In the genomic region with DNA sequence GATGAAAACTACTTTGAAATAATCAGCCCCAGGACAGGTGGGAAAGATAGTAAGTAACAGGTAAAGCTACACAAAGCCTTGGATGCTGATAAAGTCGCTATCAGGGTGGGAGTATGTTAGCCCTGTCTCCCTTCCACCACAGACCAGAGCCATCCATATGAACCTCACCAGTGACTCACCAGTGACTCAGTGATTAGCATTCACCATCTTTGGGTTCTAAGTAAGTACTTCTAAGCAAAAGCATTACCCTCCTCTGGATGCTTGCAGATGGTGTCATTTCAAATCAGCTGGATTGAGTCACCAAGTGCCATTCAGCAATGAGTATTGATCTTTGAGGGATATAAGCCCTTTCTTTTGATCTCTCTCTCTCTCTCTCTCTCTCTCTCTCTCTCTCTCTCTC, we compare ENCODE assay signal across 29 mouse cellular contexts.
DNase-seq lines count a peak whose midpoint lies in the region; ATAC-seq and TF ChIP-seq lines count a peak whose summit lies in the region.
"Had no signal": no experiment of that assay in that cellular context is flagged by ENCODE, and none has a peak within 500 bp of the region (broad histone marks: within the 10 kb centered on the region; RNA-seq: fewer than 3 reads in every experiment).

No protein-coding gene starts in this region.

- H3K27ac ChIP-seq in kidney, adult 2 months (ENCODE audit: insufficient read depth, low read depth, low read length): no peak overlapping the region
- no peak overlapping the region for H3K27ac ChIP-seq in liver, embryonic 11.5 days (ENCODE audit: low read depth, low read length)
- H3K27ac ChIP-seq: embryonic facial prominence, embryonic 13.5 days; embryonic facial prominence, embryonic 15.5 days; forebrain, embryonic 10.5 days; forebrain, embryonic 12.5 days had no signal

- no peaks in the 10 kb centered on the region for H3K79me3 ChIP-seq in C2C12 (ENCODE audit: low read depth)

- no peaks in the 10 kb centered on the region for H3K79me2 ChIP-seq in C2C12 (ENCODE audit: control insufficient read depth, insufficient read depth)

- 81% methylated on average over 1 of the region's 1 CpGs for WGBS in kidney, adult 2 months
- WGBS in liver, embryonic 11.5 days: 53% methylated on average over 1 of the region's 1 CpGs

- TF ChIP-seq POLR2A in kidney, adult 2 months (IDR thresholded peaks at IDR 0.05; ENCODE audit: low read depth, low read length): no peak

- ATAC-seq in frontal cortex, adult (ENCODE audit: low TSS enrichment): peak; percentile 88; the same call in 1 of the 2 replicates
- ATAC-seq in liver, embryonic 11.5 days (replicated peaks; ENCODE audit: low FRiP score): no peak
- ATAC-seq: activated CD4-positive, CD25-positive, alpha-beta regulatory T cell, adult 4 months; forebrain, embryonic 14.5 days; forebrain, embryonic 16.5 days had no signal

- no peaks in the 10 kb centered on the region for H3K4me1 ChIP-seq in kidney, adult 2 months (ENCODE audit: control insufficient read depth, insufficient read depth, low read length)
- no peaks in the 10 kb centered on the region for H3K4me1 ChIP-seq in liver, embryonic 11.5 days (replicated peaks; ENCODE audit: control insufficient read depth, insufficient read depth, low read length)
- H3K4me1 ChIP-seq: embryonic facial prominence, embryonic 13.5 days; embryonic facial prominence, embryonic 15.5 days; forebrain, embryonic 10.5 days; forebrain, embryonic 12.5 days had no signal

- H3K4me3 ChIP-seq in C2C12 (ENCODE audit: insufficient read depth, poor library complexity, severe bottlenecking): no peak overlapping the region
- no peak overlapping the region for H3K4me3 ChIP-seq in kidney, adult 2 months (ENCODE audit: insufficient read depth, low read depth, low read length)
- no peak overlapping the region for H3K4me3 ChIP-seq in liver, embryonic 11.5 days (ENCODE audit: low read depth, low read length)
- H3K4me3 ChIP-seq: embryonic facial prominence, embryonic 13.5 days; embryonic facial prominence, embryonic 15.5 days; erythroblast, embryonic 14.5 days; forebrain, embryonic 10.5 days; forebrain, embryonic 12.5 days had no signal

- no peaks in the 10 kb centered on the region for H3K36me3 ChIP-seq in C2C12 (ENCODE audit: control insufficient read depth, insufficient read depth)
- 0 out of 2 replicates have a peak, but pooled peaks cover 2% of the 10 kb centered on the region for H3K36me3 ChIP-seq in kidney, adult 2 months (ENCODE audit: control insufficient read depth, insufficient read depth, low read length)
- H3K36me3 ChIP-seq in liver, embryonic 11.5 days (ENCODE audit: control insufficient read depth, insufficient read depth, low read length): no peaks in the 10 kb centered on the region
- H3K36me3 ChIP-seq: embryonic facial prominence, embryonic 13.5 days; embryonic facial prominence, embryonic 15.5 days; forebrain, embryonic 10.5 days; forebrain, embryonic 12.5 days; G1E had no signal

- H3K4me2 ChIP-seq in liver, embryonic 11.5 days: no peak overlapping the region
- H3K4me2 ChIP-seq: embryonic facial prominence, embryonic 13.5 days; embryonic facial prominence, embryonic 15.5 days; forebrain, embryonic 12.5 days had no signal

- H3K9me3 ChIP-seq in liver, embryonic 11.5 days (ENCODE audit: control insufficient read depth, low read length): no peaks in the 10 kb centered on the region
- H3K9me3 ChIP-seq: embryonic facial prominence, embryonic 13.5 days; embryonic facial prominence, embryonic 15.5 days; forebrain, embryonic 10.5 days; forebrain, embryonic 12.5 days; G1E had no signal

- TF ChIP-seq CTCF in C2C12 (IDR thresholded peaks at IDR 0.05; ENCODE audit: control insufficient read depth, insufficient read depth, insufficient read length): no peak
- no peak for TF ChIP-seq CTCF in kidney, adult 2 months (conservative IDR thresholded peaks at IDR 0.05; ENCODE audit: insufficient read depth, insufficient read length, low read depth, low read length)

- H3K27me3 ChIP-seq in C2C12 (ENCODE audit: control insufficient read depth, insufficient read depth, insufficient read length): no peaks in the 10 kb centered on the region
- no peaks in the 10 kb centered on the region for H3K27me3 ChIP-seq in kidney, adult 2 months (replicated peaks; ENCODE audit: control insufficient read depth, insufficient read depth, low read length)
- no peaks in the 10 kb centered on the region for H3K27me3 ChIP-seq in liver, embryonic 11.5 days (replicated peaks; ENCODE audit: control insufficient read depth, insufficient read depth, low read length)
- H3K27me3 ChIP-seq: CH12.LX; embryonic facial prominence, embryonic 13.5 days; embryonic facial prominence, embryonic 15.5 days; forebrain, embryonic 12.5 days had no signal

- no peak overlapping the region for H3K9ac ChIP-seq in liver, embryonic 11.5 days (ENCODE audit: low read depth, low read length)
- H3K9ac ChIP-seq: embryonic facial prominence, embryonic 13.5 days; embryonic facial prominence, embryonic 15.5 days; forebrain, embryonic 12.5 days had no signal

- H3ac ChIP-seq in C2C12 (ENCODE audit: control insufficient read depth, insufficient read length, low read depth): no peak overlapping the region

- no peak for DNase-seq in frontal cortex, postnatal 14 days (ENCODE audit: low spot score in 2 of 2)
- DNase-seq in NIH3T3 (ENCODE audit: low read depth): peak; percentile 8
- peak; percentile 76 for DNase-seq in brain, adult 2 months (ENCODE audit: low read depth, low spot score)
- no peak for DNase-seq in kidney, adult 2 months
- no peak for DNase-seq in thymus, postnatal 4 days
- no peak for DNase-seq in liver, embryonic 11.5 days (ENCODE audit: low spot score)
- DNase-seq: adrenal gland, adult 8-10 months; adrenal gland, postnatal 14 days; adrenal gland, postnatal 36 days; B cell, adult 2 months; cerebellum, adult 11 months; cerebellum, adult 18-20 months; cerebellum, adult 8-10 months; cerebellum, adult 9-11 months; cerebellum, postnatal 14 days; cerebellum, postnatal 36 days; embryo, embryonic 11 days had no signal

TF ChIP-seq in C2C12, 6 proteins besides CTCF, POLR2A, EP300 and RAD21:
- TF ChIP-seq FOSL1 (IDR thresholded peaks at IDR 0.05; ENCODE audit: insufficient read depth, low read length, poor library complexity, severe bottlenecking): peak; percentile 29
- TF ChIP-seq MYOD1 (IDR thresholded peaks at IDR 0.05; ENCODE audit: control insufficient read depth, insufficient read length, low read depth): no peak

Comparison
In these comparisons a context has a peak if more than half of its experiments do, and no peak if none do; other contexts are left out.
1. DNase-seq: peak in NIH3T3 (single experiment) and brain, adult 2 months (single experiment); none in frontal cortex, postnatal 14 days (0 of 2), kidney, adult 2 months (single experiment), thymus, postnatal 4 days (single experiment) and liver, embryonic 11.5 days (single experiment).